Mouse (Mus musculus): ENCODE results near the gene Add1.
"Not testable (repeated sequence)": the region's sequence is repeated elsewhere in the genome, so short reads cannot be mapped to it uniquely, and the experiment has no call there.

The Add1 gene

DNA sequence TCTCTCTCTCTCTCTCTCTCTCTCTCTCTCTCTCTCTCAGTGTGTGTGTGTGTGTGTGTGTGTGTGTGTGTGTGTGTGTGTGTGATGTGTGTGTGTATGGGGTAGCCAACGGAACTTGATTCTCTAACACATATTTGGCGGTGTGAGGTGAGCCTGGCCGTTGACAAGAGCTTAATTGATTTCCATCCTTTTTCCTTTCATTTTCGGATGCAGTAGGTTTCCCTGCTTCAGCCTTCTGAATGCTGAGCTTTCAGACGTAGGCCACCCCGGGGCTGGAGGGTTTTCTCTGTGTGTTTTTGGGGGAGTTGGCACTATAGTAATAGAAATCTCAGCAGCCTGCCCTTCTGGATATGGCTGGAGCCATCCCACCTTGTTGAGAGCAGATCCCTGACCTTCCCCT is 23.2 kb upstream of the Add1 start:
- DNase-seq (ENCODE audit: low spot score in 2 of 2) = no peak

GRCm38 (mm10) chr5:34551821-34552220 is 21.6 kb upstream of the Add1 start:
- DNase-seq (ENCODE audit: low spot score in 2 of 2) = no peak

DNA sequence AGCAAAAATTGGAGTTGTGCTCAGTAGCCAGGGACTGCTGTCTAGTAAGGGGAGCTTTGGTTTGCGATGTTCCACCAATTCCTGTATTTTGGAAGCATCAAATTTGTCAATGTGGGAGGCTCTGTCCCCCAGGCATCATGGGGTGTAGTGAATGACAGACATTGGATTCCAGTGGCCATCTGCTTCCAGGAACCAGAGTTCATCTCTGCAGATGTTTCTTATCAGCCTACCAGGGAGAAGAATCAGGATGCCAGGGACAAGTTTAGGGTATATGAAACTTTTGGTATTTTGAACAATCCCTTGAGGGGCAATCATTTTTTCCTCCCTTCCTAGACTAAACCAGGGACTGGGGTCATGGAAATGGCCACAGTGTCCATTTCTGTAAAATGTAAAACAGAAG is 9.6 kb upstream of the Add1 start:
- no peak for DNase-seq (ENCODE audit: low spot score in 2 of 2)

GRCm38 (mm10) chr5:34564291-34564690 is 9.2 kb upstream of the Add1 start:
- DNase-seq (ENCODE audit: low spot score in 2 of 2) = no peak

GRCm38 (mm10) chr5:34565545-34566283 is 7.8 kb upstream of the Add1 start:
- DNase-seq (ENCODE audit: low spot score in 2 of 2) = no peak

- no peak for DNase-seq (ENCODE audit: low spot score in 2 of 2)
Measured at GRCm38 (mm10) chr5:34571551-34571950, 1.9 kb upstream of the Add1 start.

- not testable (repeated sequence) for DNase-seq (ENCODE audit: low spot score in 2 of 2)
Measured at GRCm38 (mm10) chr5:34572568-34572967, 896 bp upstream of the Add1 start.

GRCm38 (mm10) chr5:34574721-34575120 is 1.3 kb downstream of the Add1 start:
- DNase-seq (ENCODE audit: low spot score in 2 of 2) = no peak

DNA sequence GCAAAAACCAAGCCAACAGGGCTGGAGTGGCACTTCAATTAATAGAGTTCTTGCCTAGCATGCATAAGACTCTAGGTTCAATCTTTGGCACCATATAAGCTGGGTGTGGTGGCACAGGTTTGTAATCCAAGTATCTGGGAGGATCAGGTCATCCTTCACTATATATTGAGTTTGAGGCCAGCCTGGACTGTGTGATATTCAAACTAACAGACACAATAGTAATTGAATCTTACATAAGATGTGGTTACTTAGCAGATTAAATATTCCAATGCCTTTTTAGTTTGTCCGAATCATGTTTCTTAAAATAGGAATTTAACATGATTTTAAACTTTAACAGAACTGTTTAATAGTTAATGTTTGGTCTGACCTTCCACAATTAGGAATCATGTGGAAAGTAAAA is 2.8 kb downstream of the Add1 start:
- no peak for DNase-seq (ENCODE audit: low spot score in 2 of 2)

GRCm38 (mm10) chr5:34578038-34578655 is 4.7 kb downstream of the Add1 start:
- DNase-seq (ENCODE audit: low spot score in 2 of 2) = no peak

- no peak for DNase-seq (ENCODE audit: low spot score in 2 of 2)
Measured at GRCm38 (mm10) chr5:34579377-34579776, 5.9 kb downstream of the Add1 start.

- DNase-seq (ENCODE audit: low spot score in 2 of 2) = peak; percentile 25 to 34
Measured at GRCm38 (mm10) chr5:34581671-34582313, 8.3 kb downstream of the Add1 start.

DNA sequence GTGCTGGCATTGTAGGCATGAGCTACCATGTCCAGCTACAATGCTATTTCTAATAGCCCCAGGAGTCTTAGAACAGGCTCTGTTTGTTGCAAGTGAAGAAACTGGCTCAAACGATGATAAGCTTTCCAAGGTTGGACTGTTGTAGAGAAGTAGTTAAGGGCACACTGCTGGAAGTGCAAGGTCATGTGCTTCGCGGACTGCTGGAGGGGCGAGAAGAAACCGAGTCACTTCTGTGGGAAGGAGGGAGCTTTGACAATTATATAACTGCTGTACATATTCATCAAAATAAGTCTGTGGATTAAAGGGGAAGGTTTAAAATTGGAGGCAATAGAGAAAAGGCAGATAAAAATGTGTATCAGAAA is 8.8 kb downstream of the Add1 start:
- no peak for DNase-seq (ENCODE audit: low spot score in 2 of 2)

- no peak for DNase-seq (ENCODE audit: low spot score in 2 of 2)
Measured at GRCm38 (mm10) chr5:34585216-34585615, 11.8 kb downstream of the Add1 start.

DNA sequence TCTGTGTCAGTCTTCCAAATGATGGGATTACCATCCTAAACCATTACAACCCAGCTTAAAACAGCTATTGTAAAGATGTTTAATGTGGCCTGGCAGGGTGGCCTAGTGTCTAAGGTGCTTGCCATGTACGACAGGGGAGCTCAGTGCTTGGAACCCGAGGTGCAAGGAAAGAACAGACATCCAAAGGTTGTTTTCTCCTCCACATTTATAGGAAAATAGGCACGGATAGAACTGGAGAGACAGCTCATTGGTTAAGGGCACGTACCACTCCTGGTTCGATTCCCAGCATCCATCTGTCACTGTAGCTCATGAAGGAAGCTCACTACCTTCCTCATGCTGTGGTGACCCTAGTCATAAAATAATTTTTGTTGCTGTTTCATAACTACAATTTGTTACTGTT is 14.4 kb downstream of the Add1 start:
- no peak for DNase-seq (ENCODE audit: low spot score in 2 of 2)

DNA sequence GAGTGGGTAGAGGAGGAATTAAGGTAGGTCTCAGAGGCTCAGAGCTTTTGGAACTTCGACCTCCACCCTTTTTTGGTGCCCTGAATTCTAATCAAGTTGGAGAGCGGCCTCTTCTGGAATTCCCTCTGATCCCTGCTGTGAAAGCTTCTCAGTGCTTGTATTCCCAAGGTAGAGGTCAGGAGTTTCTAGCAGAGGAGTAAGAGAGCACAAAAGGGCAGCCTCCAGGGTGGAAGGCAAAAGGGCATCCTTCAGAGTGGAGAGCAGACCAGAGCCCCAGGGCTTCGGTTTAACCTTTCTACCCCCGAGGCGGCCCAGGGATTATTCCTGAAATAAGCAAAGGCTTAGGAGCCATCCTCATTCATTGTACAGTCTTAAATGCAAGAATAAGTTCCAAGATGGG is 16.6 kb downstream of the Add1 start:
- no peak for DNase-seq (ENCODE audit: low spot score in 2 of 2)

- DNase-seq (ENCODE audit: low spot score in 2 of 2) = no peak
Measured at GRCm38 (mm10) chr5:34590702-34591101, 17.2 kb downstream of the Add1 start.

DNA sequence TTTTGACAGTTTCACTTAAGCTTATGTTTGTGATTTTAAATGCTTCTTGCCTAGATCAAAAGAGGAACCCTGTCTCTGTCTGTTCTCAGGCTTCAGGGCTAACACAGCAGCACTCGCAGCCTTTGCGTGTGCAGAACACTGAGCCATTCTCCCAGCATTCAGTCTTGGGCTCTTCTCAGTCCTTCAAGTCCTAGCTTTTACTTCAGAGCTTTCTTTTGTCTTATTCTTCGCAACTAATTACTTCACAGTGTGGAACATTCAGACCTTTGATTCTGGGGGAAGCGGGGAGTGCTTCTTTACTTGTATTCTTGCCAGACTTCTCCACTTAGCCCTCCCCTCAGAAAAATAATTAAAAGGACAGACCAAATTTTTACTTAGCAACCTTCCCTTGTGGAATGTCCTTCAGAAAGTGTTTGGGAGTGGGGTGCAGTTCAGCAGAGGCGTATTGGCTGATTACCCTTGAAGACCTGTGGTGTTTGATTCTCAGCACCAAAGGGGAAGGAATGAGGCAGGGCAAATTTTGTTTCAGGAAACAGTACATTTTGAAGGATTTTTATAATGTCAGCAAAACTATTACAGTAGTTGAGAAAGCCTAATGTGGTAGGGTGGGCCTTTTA is 18.0 kb downstream of the Add1 start:
- no peak for DNase-seq (ENCODE audit: low spot score in 2 of 2)

DNA sequence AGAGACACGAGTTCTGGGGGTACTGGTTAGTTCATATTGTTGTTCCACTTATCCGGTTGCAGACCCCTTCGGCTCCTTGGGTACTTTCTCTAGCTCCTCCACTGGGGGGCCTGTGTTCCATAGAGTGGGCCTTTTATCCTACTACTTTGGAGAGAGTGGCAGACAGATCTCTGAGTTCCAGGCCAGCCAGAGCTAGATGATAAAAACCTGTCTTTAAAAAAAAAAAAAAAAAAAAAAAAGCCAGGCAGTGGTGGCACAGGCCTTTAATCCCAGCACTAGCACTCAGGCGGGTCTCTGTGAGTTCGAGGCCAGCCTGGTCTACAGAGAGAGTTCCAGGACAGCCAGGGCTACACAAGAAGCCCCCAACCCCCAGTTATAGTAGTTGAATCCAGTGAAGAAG is 18.8 kb downstream of the Add1 start:
- not testable (repeated sequence) for DNase-seq (ENCODE audit: low spot score in 2 of 2)

GRCm38 (mm10) chr5:34592666-34593065 is 19.2 kb downstream of the Add1 start:
- no peak for DNase-seq (ENCODE audit: low spot score in 2 of 2)

GRCm38 (mm10) chr5:34593202-34593727 is 19.8 kb downstream of the Add1 start:
- no peak for DNase-seq (ENCODE audit: low spot score in 2 of 2)

- DNase-seq (ENCODE audit: low spot score in 2 of 2) = no peak
Measured at GRCm38 (mm10) chr5:34604576-34604975, 31.1 kb downstream of the Add1 start.
